Mouse (Mus musculus): ENCODE results near the gene Wnt11.

Wnt11 gene

GRCm38 (mm10) chr7:98863969-98864718 lies 29.2 kb downstream of the Wnt11 start:
- DNase-seq (ENCODE audit: low read depth in 2 of 2, low spot score in 2 of 2) = no peak

- DNase-seq (ENCODE audit: low read depth in 2 of 2, low spot score in 2 of 2) = no peak
These were observed 32.3 kb downstream of the Wnt11 start for GRCm38 (mm10) chr7:98867053-98867793.

- DNase-seq (ENCODE audit: low read depth in 2 of 2, low spot score in 2 of 2) = no peak
These were observed 32.9 kb downstream of the Wnt11 start for GRCm38 (mm10) chr7:98867794-98868150.

- no peak for DNase-seq (ENCODE audit: low read depth in 2 of 2, low spot score in 2 of 2)
These were observed 34.2 kb downstream of the Wnt11 start for GRCm38 (mm10) chr7:98869070-98869469.

- DNase-seq (ENCODE audit: low read depth in 2 of 2, low spot score in 2 of 2) = no peak
These were observed 35.9 kb downstream of the Wnt11 start for GRCm38 (mm10) chr7:98870791-98871190.

GRCm38 (mm10) chr7:98871882-98872281 lies 37.0 kb downstream of the Wnt11 start:
- DNase-seq (ENCODE audit: low read depth in 2 of 2, low spot score in 2 of 2) = no peak

- DNase-seq (ENCODE audit: low read depth in 2 of 2, low spot score in 2 of 2) = no peak
These were observed 38.4 kb downstream of the Wnt11 start for GRCm38 (mm10) chr7:98873316-98873715.

GRCm38 (mm10) chr7:98874411-98874951 lies 39.6 kb downstream of the Wnt11 start:
- DNase-seq (ENCODE audit: low read depth in 2 of 2, low spot score in 2 of 2) = no peak

- no peak for DNase-seq (ENCODE audit: low read depth in 2 of 2, low spot score in 2 of 2)
These were observed 40.6 kb downstream of the Wnt11 start for GRCm38 (mm10) chr7:98875390-98875990.

GRCm38 (mm10) chr7:98876119-98876518 lies 41.2 kb downstream of the Wnt11 start:
- DNase-seq (ENCODE audit: low read depth in 2 of 2, low spot score in 2 of 2) = no peak

GRCm38 (mm10) chr7:98879176-98879575 lies 44.3 kb downstream of the Wnt11 start:
- no peak for DNase-seq (ENCODE audit: low read depth in 2 of 2, low spot score in 2 of 2)

GRCm38 (mm10) chr7:98881887-98882286 lies 47.0 kb downstream of the Wnt11 start:
- no peak for DNase-seq (ENCODE audit: low read depth in 2 of 2, low spot score in 2 of 2)

DNA sequence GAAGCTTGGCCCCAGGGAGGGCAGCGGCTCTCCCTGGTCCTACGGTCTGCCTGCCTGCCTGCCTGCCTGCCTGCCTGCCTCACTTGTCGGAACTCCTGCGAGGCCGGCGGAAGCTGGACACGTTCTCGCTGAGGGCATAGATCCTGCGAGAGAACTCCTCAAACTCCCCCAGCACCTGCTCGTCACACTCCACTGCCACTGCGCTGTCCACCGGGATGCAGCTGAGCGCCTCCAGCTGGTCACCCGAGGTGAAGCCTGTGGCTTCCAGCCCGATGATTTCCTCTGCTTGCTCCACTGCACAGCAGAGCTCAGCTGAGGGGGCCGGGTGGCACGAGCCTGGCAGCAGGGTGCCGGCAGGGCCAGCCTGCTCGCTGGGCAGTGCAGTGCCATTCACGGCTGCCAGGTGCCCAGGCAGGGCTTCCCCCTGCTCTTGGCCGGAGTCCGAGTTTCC lies 52.9 kb downstream of the Wnt11 start:
- DNase-seq (ENCODE audit: low read depth in 2 of 2, low spot score in 2 of 2) = no peak

DNA sequence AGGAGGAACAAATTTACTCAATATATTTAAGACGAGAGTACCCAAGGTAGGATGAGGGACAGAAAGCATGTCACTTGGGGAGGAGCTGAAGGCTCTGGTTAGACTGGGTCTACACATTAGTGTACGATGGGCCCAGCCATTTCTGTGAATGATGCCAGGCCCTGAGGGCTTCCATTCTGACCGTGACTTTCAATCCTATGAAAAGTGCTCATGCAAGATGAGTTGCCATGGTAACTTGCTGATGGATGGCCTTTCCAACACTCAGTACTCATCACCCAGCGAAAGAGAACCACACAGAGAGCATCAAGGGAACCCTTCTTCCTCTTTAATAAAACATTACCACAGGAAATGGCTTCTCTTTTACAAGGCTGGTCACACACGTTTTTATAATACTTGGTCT lies 53.9 kb downstream of the Wnt11 start:
- no peak for DNase-seq (ENCODE audit: low read depth in 2 of 2, low spot score in 2 of 2)

- no peak for DNase-seq (ENCODE audit: low read depth in 2 of 2, low spot score in 2 of 2)
These were observed 54.3 kb downstream of the Wnt11 start for GRCm38 (mm10) chr7:98889211-98889610.

GRCm38 (mm10) chr7:98893144-98893543 lies 58.2 kb downstream of the Wnt11 start:
- no peak for DNase-seq (ENCODE audit: low read depth in 2 of 2, low spot score in 2 of 2)

GRCm38 (mm10) chr7:98894305-98894704 lies 59.4 kb downstream of the Wnt11 start:
- DNase-seq (ENCODE audit: low read depth in 2 of 2, low spot score in 2 of 2) = no peak

- DNase-seq (ENCODE audit: low read depth in 2 of 2, low spot score in 2 of 2) = no peak
These were observed 59.9 kb downstream of the Wnt11 start for GRCm38 (mm10) chr7:98894768-98895167.

DNA sequence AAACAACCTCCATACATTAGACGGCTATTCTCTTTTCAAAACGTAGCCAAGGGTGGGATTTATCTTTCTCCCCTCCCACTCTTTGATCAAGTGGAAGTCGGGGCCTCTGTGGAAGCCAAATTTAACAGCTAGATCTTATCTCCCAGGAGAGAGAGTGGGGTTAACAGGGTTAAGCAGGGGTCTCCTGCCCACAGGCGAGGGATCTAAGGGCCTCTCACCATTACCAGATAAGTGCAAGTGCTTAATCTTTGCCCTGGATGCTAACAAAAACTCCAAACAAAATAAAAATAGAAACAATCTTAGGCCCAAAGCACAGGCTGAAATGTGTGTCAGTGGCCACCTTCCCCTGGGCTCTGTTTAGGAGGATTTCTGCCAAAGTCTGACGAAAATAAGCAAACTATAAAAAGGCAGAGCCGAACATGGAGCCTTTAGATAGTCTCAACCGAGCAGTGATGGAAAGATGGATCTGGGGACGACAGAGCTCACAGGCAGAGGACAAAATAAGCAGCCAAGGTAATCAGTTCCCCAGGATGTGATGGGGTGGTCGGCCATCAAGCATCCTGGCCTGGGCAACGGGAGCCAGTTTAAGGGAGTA lies 60.7 kb downstream of the Wnt11 start:
- DNase-seq (ENCODE audit: low read depth in 2 of 2, low spot score in 2 of 2) = no peak

GRCm38 (mm10) chr7:98897323-98897722 lies 62.4 kb downstream of the Wnt11 start:
- no peak for DNase-seq (ENCODE audit: low read depth in 2 of 2, low spot score in 2 of 2)

DNA sequence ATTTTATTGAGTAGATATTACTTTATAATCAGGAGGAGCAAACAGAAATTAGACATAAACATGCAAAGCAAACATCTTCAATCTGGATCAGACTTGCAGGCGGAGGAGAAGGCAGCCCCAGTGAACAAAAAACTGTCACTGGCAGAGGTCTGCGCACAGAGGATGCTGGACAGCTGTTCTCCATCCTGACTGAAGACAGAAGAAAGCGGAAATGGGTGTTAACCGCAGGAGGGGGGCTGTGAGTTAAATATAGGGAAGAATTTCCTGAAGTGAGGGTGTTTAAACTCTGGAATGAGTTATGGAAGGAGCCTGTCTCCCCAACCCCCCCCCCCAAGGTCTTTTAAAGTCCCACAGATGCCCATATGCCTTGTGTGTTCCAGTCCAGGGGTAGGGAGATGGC lies 64.9 kb downstream of the Wnt11 start:
- no peak for DNase-seq (ENCODE audit: low read depth in 2 of 2, low spot score in 2 of 2)
